Mouse (Mus musculus) heart, adult 2 months (tissue): ENCODE measurements around the gene Cacnb3. TPM values are rescaled to one million over a fixed set of nuclear protein-coding genes. Genes with fewer than 3 reads are reported as not detected.

ENCODE experiments used
- DNase-seq, 2 experiments: peaks; one replicate each; pipeline ENCODE4 v3.0.0; 2021
- H3K27ac ChIP-seq: fragments of 200-600 bp; 2 replicates; pipeline ENCODE4 v1.8.1; 2022
- H3K27me3 ChIP-seq: fragments of 200-500 bp; 2 replicates; pipeline ENCODE4 v1.6.1; 2012; ENCODE audit warnings: mild to moderate bottlenecking, low read length, inconsistent platforms, mixed read lengths; ENCODE audit not compliant: control insufficient read depth, insufficient read depth
- H3K36me3 ChIP-seq: fragments of 200-500 bp; 2 replicates; pipeline ENCODE4 v1.6.1; 2012; ENCODE audit warnings: low read length, inconsistent platforms; ENCODE audit not compliant: control insufficient read depth, insufficient read depth
- H3K4me1 ChIP-seq: fragments of 200-500 bp; 2 replicates; pipeline ENCODE4 v1.6.1; 2011; ENCODE audit warnings: low read length; ENCODE audit not compliant: control insufficient read depth, insufficient read depth
- H3K4me3 ChIP-seq: fragments of 200-600 bp; 2 replicates; pipeline ENCODE4 v1.8.1; 2022
- H3K79me2 ChIP-seq: fragments of 200-500 bp; replicated peaks from 2 replicates; pipeline ENCODE4 v1.6.1; 2012; ENCODE audit warnings: mild to moderate bottlenecking, inconsistent platforms, low read length, moderate library complexity, mixed read lengths; ENCODE audit not compliant: control insufficient read depth, insufficient read depth
- H3K9ac ChIP-seq: fragments of 200-500 bp; 2 replicates; pipeline ENCODE4 v1.6.1; 2012; ENCODE audit warnings: low read depth, mild to moderate bottlenecking, control low read depth, inconsistent platforms, low read length, mixed read lengths
- CTCF ChIP-seq: fragments of 200-600 bp; IDR thresholded peaks from 2 replicates; pipeline ENCODE4 v1.8.1; 2022; ENCODE audit warnings: antibody characterized with exemption, mild to moderate bottlenecking, moderate library complexity
- EP300 ChIP-seq: fragments of 200-500 bp; IDR thresholded peaks from 2 replicates; pipeline ENCODE4 v1.6.1; 2011; ENCODE audit warnings: low read depth, low read length, control low read depth; ENCODE audit not compliant: insufficient read depth
- POLR2A ChIP-seq: fragments of 200-500 bp; IDR thresholded peaks from 2 replicates; pipeline ENCODE4 v1.6.1; 2011; ENCODE audit warnings: mild to moderate bottlenecking, low read depth, low read length, control low read depth; ENCODE audit not compliant: insufficient read depth
- WGBS: fragments of 180-500 bp; shearing (Covaris S2); methylation state at CpG from one replicate; pipeline ENCODE4 v1.1.7; 2018; 5-methylcytosine and 5-hydroxymethylcytosine counted together
- intact Hi-C: fragments of 180-260 bp; cut with DNase I; formaldehyde crosslinking; loops from one replicate; pipeline ENCODE4 v1.15.1; 2025
- polyA plus RNA-seq: library from polyadenylated mRNA; depleted of rRNA; stranded (reverse); fragments of >200 nt; gene quantifications from 2 replicates; pipeline ENCODE4 v1.2.3, GENCODE M21; 2012
- total RNA-seq, 2 experiments: library from RNA; stranded (reverse); gene quantifications; 2 replicates each; pipeline ENCODE4 v1.2.3; 2021

Gene Cacnb3
- total and polyA plus RNA-seq, 3 experiments = 2.6 to 6.5 (median 2.7) TPM

DNA sequence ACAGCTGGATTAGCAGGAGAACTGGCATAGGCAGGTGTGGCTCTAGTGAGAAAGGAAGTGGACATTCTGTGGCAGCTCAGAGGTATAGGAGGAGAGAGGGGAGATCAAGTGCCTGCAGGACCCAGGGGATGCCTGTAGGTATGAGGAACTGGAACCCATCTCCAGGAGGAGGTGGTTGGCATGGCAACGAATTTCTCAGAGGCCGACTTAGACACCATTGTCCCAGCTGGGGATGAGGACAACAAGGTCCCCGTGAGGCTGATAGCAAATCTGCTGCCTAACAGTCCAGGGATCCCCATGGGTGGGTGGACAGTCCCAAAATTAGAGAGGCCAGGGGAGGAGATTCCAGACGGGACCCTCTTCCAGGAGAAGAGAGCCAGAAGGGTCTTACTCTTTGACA is 2.3 kb downstream of the Cacnb3 start:
- Histone ChIP-seq H3K27me3 (peaks cover 5% of the 10 kb centered on the region; the same call in 1 of the 2 replicates), H3K36me3 (no peaks in the 10 kb centered on the region), H3K4me1 (peaks cover 5% of the 10 kb centered on the region; the same call in 1 of the 2 replicates), H3K9ac (no peak overlapping the region), H3K27ac (no peak overlapping the region), H3K4me3 (no peak overlapping the region), H3K79me2 (no peaks in the 10 kb centered on the region)
- intact Hi-C loops = no loop called here
- WGBS = 6% methylated on average over 4 of the region's 4 CpGs
- DNase-seq = no peak
- TF ChIP-seq EP300 (no peak), CTCF (no peak), POLR2A (no peak)

- Histone ChIP-seq H3K9ac (peak overlapping the region; percentile 50), H3K4me3 (peak overlapping the region; percentile 48), H3K27me3 (peaks cover 5% of the 10 kb centered on the region; the same call in 1 of the 2 replicates), H3K36me3 (no peaks in the 10 kb centered on the region), H3K79me2 (no peaks in the 10 kb centered on the region), H3K27ac (no peak overlapping the region), H3K4me1 (peaks cover 5% of the 10 kb centered on the region; the same call in 1 of the 2 replicates)
- intact Hi-C loops = no loop called here
- 3% methylated on average over 25 of the region's 25 CpGs for WGBS
- TF ChIP-seq CTCF (no peak), POLR2A (no peak), EP300 (no peak)
- no peak for DNase-seq
These were observed 3.3 kb downstream of the Cacnb3 start for GRCm38 (mm10) chr15:98633822-98634470.

- intact Hi-C loops = no loop called here
- 2% methylated on average over 52 of the region's 65 CpGs for whole genome bisulfite sequencing
- TF ChIP-seq CTCF (no peak), EP300 (no peak), POLR2A (no peak)
- peak; percentile 86 to 88 for DNase-seq
- Histone ChIP-seq H3K4me3 (peak overlapping the region; percentile 48), H3K27ac (no peak overlapping the region), H3K79me2 (no peaks in the 10 kb centered on the region), H3K36me3 (no peaks in the 10 kb centered on the region), H3K27me3 (peaks cover 5% of the 10 kb centered on the region; the same call in 1 of the 2 replicates), H3K9ac (peak overlapping the region; percentile 50), H3K4me1 (peaks cover 5% of the 10 kb centered on the region; the same call in 1 of the 2 replicates)
These were observed 4.0 kb downstream of the Cacnb3 start for GRCm38 (mm10) chr15:98634541-98635081.

DNA sequence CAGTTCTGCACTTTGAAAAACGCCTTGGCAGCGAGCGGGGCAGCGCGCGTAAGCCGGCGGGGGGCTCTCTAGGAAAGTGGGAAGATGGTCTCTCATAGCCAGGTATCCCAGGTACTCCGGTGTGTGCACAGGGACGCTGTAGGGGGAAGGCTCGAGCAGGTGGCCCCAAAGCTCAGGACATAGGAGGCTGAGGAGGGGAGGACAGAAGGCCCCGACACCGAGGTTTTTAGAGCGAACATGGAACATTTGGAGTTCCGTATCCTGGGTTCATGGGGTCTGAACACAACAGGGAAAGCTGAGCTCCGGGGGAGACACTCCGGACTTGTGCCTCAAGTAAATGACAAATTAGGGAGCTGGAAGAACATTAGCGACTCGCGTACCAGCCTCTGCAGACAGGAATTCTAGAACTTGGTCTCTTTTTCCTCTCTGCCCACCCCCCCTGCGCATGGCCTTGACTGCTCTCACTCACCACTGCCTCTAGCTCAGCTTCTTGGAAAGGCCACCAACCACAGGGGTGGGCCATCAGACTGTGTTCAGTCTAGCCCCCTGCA is 4.7 kb downstream of the Cacnb3 start:
- WGBS = 20% methylated on average over 21 of the region's 21 CpGs
- intact Hi-C loops = no loop called here
- H3K27me3 ChIP-seq = peaks cover 5% of the 10 kb centered on the region; the same call in 1 of the 2 replicates
- no peaks in the 10 kb centered on the region for H3K79me2 ChIP-seq
- no peak for DNase-seq
- no peak overlapping the region for H3K9ac ChIP-seq
- H3K36me3 ChIP-seq = no peaks in the 10 kb centered on the region
- peaks cover 5% of the 10 kb centered on the region; the same call in 1 of the 2 replicates for H3K4me1 ChIP-seq
- H3K27ac ChIP-seq = no peak overlapping the region
- no peak for TF ChIP-seq CTCF
- TF ChIP-seq EP300 = no peak
- TF ChIP-seq POLR2A = no peak
- peak overlapping the region; percentile 48 for H3K4me3 ChIP-seq

GRCm38 (mm10) chr15:98636517-98636916 is 5.9 kb downstream of the Cacnb3 start:
- Histone ChIP-seq H3K9ac (no peak overlapping the region), H3K79me2 (no peaks in the 10 kb centered on the region), H3K27ac (no peak overlapping the region), H3K36me3 (no peaks in the 10 kb centered on the region), H3K27me3 (peaks cover 2% of the 10 kb centered on the region; the same call in 1 of the 2 replicates), H3K4me1 (peaks cover 5% of the 10 kb centered on the region; the same call in 1 of the 2 replicates), H3K4me3 (no peak overlapping the region)
- intact Hi-C loops = loop anchor here (2.0 kb wide), 1 partner anchor 22 kb away; no protein-coding TSS in a partner anchor
- 75% methylated on average over 5 of the region's 5 CpGs for WGBS
- no peak for DNase-seq
- TF ChIP-seq EP300 = no peak
- no peak for TF ChIP-seq POLR2A
- TF ChIP-seq CTCF = no peak

GRCm38 (mm10) chr15:98637155-98637554 is 6.5 kb downstream of the Cacnb3 start:
- Histone ChIP-seq H3K9ac (no peak overlapping the region), H3K27ac (no peak overlapping the region), H3K4me1 (peaks cover 1% of the 10 kb centered on the region; the same call in 1 of the 2 replicates), H3K79me2 (no peaks in the 10 kb centered on the region), H3K36me3 (no peaks in the 10 kb centered on the region), H3K4me3 (no peak overlapping the region), H3K27me3 (peaks cover 2% of the 10 kb centered on the region; the same call in 1 of the 2 replicates)
- no peak for TF ChIP-seq CTCF
- no peak for TF ChIP-seq EP300
- TF ChIP-seq POLR2A = no peak
- no peak for DNase-seq
- WGBS = 78% methylated on average over 3 of the region's 3 CpGs
- intact Hi-C loops = loop anchor here (2.0 kb wide), 1 partner anchor 22 kb away; no protein-coding TSS in a partner anchor
